Mouse (Mus musculus): Measurements from ENCODE around the gene Agap2. TPM values are rescaled to one million over a fixed set of nuclear protein-coding genes. Genes with fewer than 3 reads are reported as not detected.
"Not testable (repeated sequence)": the region's sequence is repeated elsewhere in the genome, so short reads cannot be mapped to it uniquely, and the experiment has no call there.

The Agap2 gene
- polyA plus RNA-seq, 1 experiment, result 2.0 TPM

DNA sequence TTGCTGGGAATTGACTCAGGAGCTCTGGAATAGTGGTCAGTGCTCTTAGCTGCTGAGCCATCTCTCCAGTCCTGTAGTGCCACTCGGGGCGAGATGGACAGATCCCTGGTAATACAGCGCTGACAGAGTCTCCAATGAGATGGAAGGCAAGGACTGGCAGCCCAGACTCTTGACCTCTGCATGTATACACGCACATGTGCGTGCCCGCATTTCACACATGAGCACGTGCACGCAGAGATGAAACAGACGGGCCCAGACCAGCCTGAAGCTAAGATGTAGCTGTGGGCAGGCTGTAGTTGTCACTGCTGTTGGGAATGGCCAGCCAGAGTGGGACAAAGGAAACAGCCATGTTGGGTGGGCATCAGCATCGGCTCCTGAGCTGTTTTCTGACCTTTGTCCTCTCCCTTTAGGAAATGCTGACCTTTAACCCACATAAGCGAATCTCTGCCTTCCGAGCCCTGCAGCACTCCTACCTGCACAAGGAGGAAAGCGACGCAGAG lies 8.5 kb upstream of the Agap2 start:
- Histone ChIP-seq H3K4me1 (ENCODE audit: control insufficient read depth, insufficient read depth, low read length) (peaks cover 21% of the 10 kb centered on the region), H3K4me3 (ENCODE audit: insufficient read depth, low read length) (no peak overlapping the region), H3K27ac (ENCODE audit: insufficient read depth, low read depth, low read length) (no peak overlapping the region)
- TF ChIP-seq CTCF (IDR thresholded peaks at IDR 0.05; ENCODE audit: low read depth, low read length), result no peak
- TF ChIP-seq POLR2A (IDR thresholded peaks at IDR 0.05; ENCODE audit: borderline replicate concordance, low read depth, low read length), result no peak

DNA sequence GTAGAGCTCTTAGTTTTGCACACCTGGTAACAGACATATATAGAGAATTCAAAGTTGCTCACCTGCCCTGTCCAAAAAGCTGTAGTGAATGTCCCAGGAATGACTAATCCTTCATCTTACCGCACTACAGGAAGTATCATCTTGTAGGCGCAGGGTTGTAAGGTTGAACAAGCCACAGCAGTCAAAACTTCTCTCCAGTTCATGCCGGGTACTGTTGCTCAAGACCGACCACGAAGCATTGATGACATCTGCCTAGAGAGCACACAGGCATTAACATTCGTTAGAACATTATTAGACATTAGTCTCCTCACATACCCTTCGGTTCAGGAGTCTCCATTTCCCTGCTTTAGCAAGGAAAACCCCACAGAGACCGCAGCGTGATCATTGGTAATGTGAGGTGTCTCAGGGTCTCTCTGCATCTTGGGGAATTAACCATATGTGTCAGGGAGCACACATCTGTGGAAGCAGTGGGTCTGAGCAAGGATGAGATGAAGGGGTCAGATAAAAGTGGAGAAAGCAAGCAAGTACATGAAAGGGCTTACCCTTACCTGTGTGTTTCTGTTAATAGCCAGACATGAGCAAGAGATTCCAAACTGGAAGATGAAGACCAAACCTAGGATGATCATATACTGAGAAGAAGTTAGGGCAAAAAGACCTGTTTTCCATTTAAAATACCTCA lies 6.6 kb upstream of the Agap2 start:
- Histone ChIP-seq H3K4me3 (ENCODE audit: insufficient read depth, low read length) (0 out of 2 replicates have a peak overlapping the region, but pooled peaks have one; percentile 95), H3K27ac (ENCODE audit: insufficient read depth, low read depth, low read length) (no peak overlapping the region), H3K4me1 (ENCODE audit: control insufficient read depth, insufficient read depth, low read length) (peaks cover 14% of the 10 kb centered on the region)
- no peak for TF ChIP-seq CTCF (IDR thresholded peaks at IDR 0.05; ENCODE audit: low read depth, low read length)
- no peak for TF ChIP-seq POLR2A (IDR thresholded peaks at IDR 0.05; ENCODE audit: borderline replicate concordance, low read depth, low read length)

DNA sequence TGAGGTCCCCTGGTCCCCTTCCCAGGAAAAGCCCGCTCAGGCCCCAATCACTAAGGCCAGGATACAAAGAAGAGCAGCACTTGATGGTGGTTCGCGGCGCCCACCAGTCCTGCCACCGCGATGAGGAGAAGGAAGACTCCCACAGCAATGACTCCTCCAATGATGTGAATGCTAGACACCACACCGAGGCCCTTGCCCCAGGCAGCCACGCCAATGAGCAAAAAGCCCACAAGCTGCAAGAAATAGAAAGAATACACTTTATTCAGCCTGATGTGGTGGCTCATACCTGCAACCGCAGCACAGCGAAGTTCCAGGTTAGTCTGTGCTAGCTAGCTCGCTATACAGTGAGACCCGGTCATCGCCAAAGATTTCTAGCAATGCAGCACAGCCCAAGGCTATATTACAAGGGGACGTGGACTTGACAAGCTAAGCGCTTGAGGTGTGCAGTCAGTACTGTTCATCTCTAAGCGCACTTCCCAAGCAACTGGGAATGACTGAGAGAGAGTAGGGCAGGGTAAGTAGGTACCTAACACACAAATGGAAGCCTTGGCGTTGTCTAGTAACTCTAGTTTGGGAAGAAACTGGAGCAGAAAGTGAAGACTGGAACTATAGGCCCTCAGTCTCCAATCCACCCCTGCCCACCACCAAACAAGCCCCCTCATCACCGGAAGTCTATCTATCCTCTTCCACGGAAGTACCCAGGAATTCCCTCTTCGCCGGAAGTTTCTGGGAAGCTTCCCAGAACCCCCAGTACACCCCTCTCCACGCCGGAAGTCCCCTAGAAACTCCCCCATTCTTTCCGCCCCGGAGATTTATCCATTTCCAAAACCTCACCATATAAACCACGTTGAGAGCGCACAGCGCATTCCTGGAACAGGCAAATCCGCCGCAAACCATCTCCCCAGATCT lies 5.5 kb upstream of the Agap2 start:
- Histone ChIP-seq H3K4me1 (ENCODE audit: control insufficient read depth, insufficient read depth, low read length) (peaks cover 14% of the 10 kb centered on the region), H3K4me3 (ENCODE audit: insufficient read depth, low read length) (peak overlapping the region; percentile 95), H3K27ac (ENCODE audit: insufficient read depth, low read depth, low read length) (peak overlapping the region; percentile 75)
- TF ChIP-seq POLR2A (IDR thresholded peaks at IDR 0.05; ENCODE audit: borderline replicate concordance, low read depth, low read length), result no peak; the same call in 1 of the 2 replicates
- no peak for TF ChIP-seq CTCF (IDR thresholded peaks at IDR 0.05; ENCODE audit: low read depth, low read length)

DNA sequence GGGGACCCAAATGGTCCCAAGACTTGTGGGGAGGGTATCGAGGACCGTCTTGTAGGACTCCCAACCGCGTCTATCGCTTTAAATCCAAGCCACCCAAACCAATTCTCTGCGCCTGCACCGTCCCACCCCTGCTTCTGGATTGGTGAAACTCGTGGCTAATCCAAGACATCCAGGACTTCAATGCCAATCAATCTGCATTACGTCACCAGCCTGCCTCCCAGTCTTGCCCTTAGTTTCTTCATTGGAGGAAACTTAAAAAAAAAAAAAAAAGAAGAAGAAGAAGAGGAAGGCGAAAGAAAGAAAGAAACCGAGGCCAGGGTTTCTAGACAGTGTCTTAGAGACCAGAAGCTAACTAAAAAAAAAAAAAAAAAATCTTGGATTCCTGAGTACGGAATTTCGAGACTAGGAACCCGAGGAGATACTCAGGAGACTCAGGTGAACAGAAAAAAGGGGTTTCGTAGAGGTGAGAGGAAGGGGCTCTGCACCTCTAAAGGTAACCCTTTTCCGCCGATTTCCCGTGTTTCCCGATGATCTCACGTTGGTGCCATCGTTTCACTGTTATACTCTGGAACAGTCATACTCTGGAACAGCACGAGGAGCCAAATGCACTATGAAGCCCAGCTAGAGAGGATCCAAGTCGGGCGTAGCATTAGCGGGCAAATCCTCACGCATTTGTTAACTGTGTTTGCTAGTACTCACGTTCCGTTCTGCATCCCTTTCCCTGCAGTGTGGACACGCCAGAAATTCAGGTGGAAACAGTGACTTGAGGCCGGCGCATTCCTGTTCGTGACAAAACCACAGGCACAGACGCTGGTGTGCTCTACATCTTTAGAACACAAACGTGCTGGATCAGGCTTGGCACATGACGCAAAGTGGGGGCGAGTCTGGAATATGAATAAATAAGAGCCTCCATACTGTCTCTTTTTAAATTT lies 4.6 kb upstream of the Agap2 start, which contains the start of gene Tspan31:
Tspan31 (minus strand) TSS at position 75 of the 932 bp plus-strand sequence.
- H3K4me1 ChIP-seq (ENCODE audit: control insufficient read depth, insufficient read depth, low read length), result peaks cover 9% of the 10 kb centered on the region
- H3K27ac ChIP-seq (ENCODE audit: insufficient read depth, low read depth, low read length), result peak within 1 kb of the TSS; percentile 75
- TF ChIP-seq CTCF (IDR thresholded peaks at IDR 0.05; ENCODE audit: low read depth, low read length) (no peak), POLR2A (IDR thresholded peaks at IDR 0.05; ENCODE audit: borderline replicate concordance, low read depth, low read length) (0 out of 2 replicates have a peak, but pooled peaks have one; percentile 75)
- H3K4me3 ChIP-seq (ENCODE audit: insufficient read depth, low read length), result peak within 1 kb of the TSS; percentile 95

DNA sequence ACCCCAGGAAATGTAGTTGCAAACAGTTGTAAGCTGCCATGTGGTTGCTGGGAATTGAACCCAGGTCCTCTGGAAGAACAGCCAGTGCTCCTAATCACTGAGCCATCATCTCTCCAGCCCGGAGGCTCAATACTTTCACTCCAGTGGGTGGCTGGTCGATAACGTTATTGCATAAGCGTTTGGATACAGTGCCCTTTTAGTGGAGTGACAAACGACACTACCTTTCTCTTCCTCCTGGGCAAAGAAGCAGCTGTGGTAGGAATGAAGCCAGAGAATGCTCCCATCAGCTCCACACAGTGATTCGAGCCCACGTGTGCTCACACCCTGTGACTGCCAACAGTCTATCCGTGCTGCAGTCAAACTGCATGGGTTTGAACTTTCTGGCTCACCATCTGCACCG lies 3.9 kb upstream of the Agap2 start:
- TF ChIP-seq POLR2A (IDR thresholded peaks at IDR 0.05; ENCODE audit: borderline replicate concordance, low read depth, low read length) (no peak), CTCF (IDR thresholded peaks at IDR 0.05; ENCODE audit: low read depth, low read length) (no peak)
- H3K4me3 ChIP-seq (ENCODE audit: insufficient read depth, low read length), result peak overlapping the region; percentile 73; the same call in 1 of the 2 replicates
- H3K4me1 ChIP-seq (ENCODE audit: control insufficient read depth, insufficient read depth, low read length), result peaks cover 9% of the 10 kb centered on the region
- H3K27ac ChIP-seq (ENCODE audit: insufficient read depth, low read depth, low read length), result no peak overlapping the region

DNA sequence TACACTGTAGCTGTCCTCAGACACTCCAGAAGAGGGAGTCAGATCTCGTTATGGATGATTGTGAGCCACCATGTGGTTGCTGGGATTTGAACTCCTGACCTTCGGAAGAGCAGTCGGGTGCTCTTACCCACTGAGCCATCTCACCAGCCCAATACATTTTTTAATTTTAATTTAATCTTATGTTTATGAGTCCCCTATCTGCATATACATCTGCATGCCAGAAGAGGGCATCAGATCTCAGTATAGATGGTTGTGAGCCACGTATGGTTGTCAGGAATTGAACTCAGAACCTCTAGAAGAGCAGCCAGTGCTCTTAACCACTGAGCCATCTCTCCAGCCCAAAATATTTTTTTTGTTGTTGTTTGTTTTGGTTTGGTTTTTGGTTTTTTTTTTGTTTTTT lies 2.8 kb upstream of the Agap2 start:
- not testable (repeated sequence) for H3K27ac ChIP-seq (ENCODE audit: insufficient read depth, low read depth, low read length); H3K4me3 ChIP-seq (ENCODE audit: insufficient read depth, low read length); H3K4me1 ChIP-seq (ENCODE audit: control insufficient read depth, insufficient read depth, low read length)

DNA sequence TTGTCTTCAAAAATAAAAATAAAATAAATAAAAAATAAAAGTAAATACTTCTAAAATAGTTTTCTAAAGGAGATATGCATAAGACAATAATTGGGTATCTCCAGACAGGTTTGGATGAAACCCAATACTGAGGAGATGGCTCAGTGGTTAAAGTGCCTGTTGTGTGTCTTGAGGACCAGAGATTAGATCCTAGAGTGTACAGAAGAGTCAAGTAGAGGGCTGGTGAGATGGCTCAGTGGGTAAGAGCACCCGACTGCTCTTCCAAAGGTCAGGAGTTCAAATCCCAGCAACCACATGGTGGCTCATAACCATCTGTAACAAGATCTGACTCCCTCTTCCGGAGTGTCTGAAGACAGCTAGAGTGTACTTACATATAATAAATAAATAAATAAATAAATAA lies 2.1 kb upstream of the Agap2 start:
- not testable (repeated sequence) for H3K27ac ChIP-seq (ENCODE audit: insufficient read depth, low read depth, low read length); H3K4me1 ChIP-seq (ENCODE audit: control insufficient read depth, insufficient read depth, low read length); H3K4me3 ChIP-seq (ENCODE audit: insufficient read depth, low read length)

DNA sequence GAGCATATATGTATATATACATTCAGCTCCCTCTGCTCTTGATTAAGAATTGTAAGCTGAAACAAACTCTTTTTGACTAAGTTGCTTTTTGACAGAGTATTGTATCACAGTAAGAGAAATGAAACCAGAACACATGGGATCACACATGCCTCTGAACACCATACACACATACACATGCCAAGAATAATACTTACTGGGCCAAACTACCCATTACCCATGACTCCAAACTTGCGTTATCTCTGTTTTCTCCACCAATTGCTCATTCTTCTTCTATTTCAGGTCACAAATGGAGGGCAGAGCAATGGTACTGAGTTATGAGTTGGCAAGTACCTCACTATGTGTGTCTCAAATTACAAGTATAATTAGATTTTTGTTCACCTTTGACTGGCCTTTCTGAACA lies 1.1 kb upstream of the Agap2 start:
- no peak overlapping the region for H3K4me3 ChIP-seq (ENCODE audit: insufficient read depth, low read length)
- TF ChIP-seq POLR2A (IDR thresholded peaks at IDR 0.05; ENCODE audit: borderline replicate concordance, low read depth, low read length) (no peak), CTCF (IDR thresholded peaks at IDR 0.05; ENCODE audit: low read depth, low read length) (no peak)
- H3K27ac ChIP-seq (ENCODE audit: insufficient read depth, low read depth, low read length), result no peak overlapping the region
- H3K4me1 ChIP-seq (ENCODE audit: control insufficient read depth, insufficient read depth, low read length), result peaks cover 7% of the 10 kb centered on the region; the same call in 1 of the 2 replicates

DNA sequence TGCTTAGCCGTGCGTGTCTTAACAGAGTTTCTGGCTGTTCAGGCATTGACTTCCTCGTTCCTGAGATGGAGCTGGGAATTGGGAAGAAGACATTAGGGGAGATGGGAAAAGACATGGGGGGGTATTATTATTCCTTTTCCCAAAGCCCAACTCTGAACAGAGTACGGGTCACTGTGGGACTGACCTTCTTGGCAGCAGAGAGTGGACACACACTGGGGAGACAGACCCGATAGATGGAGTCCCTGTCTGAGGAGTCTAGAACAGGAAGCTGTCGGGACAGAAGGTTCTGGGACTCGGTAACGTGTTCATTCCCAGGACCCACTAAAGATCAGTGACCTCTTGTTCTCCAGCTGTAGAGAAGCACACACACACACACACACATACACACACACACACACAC lies 567 bp downstream of the Agap2 start:
- no peak for TF ChIP-seq CTCF (IDR thresholded peaks at IDR 0.05; ENCODE audit: low read depth, low read length)
- H3K4me1 ChIP-seq (ENCODE audit: control insufficient read depth, insufficient read depth, low read length), result peaks cover 7% of the 10 kb centered on the region; the same call in 1 of the 2 replicates
- no peak overlapping the region for H3K4me3 ChIP-seq (ENCODE audit: insufficient read depth, low read length)
- no peak overlapping the region for H3K27ac ChIP-seq (ENCODE audit: insufficient read depth, low read depth, low read length)

All from bone marrow macrophage, adult 2 months (primary cell).